9 mouse cellular contexts compared by ENCODE assay signal in genomic region chr14:21659155-21659554, GRCm38 (mm10). TPM values are rescaled to one million over a fixed set of nuclear protein-coding genes. Genes with fewer than 3 reads are reported as not detected.
DNase-seq lines count a peak whose midpoint lies in the region; ATAC-seq and TF ChIP-seq lines count a peak whose summit lies in the region.
"Had no signal": no experiment of that assay in that cellular context is flagged by ENCODE, and none has a peak within 500 bp of the region (broad histone marks: within the 10 kb centered on the region; RNA-seq: fewer than 3 reads in every experiment).

No protein-coding gene starts in this region.

- peak; percentile 58 for ATAC-seq in limb, embryonic 14.5 days (ENCODE audit: low FRiP score, low read depth)

- no peak overlapping the region for H3K4me2 ChIP-seq in limb, embryonic 14.5 days (replicated peaks; ENCODE audit: low read depth, low read length, severe bottlenecking)

- H3ac ChIP-seq in C2C12 (ENCODE audit: control insufficient read depth, insufficient read length, low read depth) = no peak overlapping the region

- no peak for TF ChIP-seq CTCF in C2C12 (IDR thresholded peaks at IDR 0.05; ENCODE audit: control insufficient read depth, insufficient read depth, insufficient read length)

- H3K9me3 ChIP-seq in limb, embryonic 14.5 days (ENCODE audit: control insufficient read depth, low read length) = no peaks in the 10 kb centered on the region

- no peaks in the 10 kb centered on the region for H3K27me3 ChIP-seq in C2C12 (ENCODE audit: control insufficient read depth, insufficient read depth, insufficient read length)
- no peaks in the 10 kb centered on the region for H3K27me3 ChIP-seq in limb, embryonic 14.5 days (ENCODE audit: control insufficient read depth, insufficient read depth, low read length)

- peak; percentile 25 to 28 for DNase-seq in cerebellum, postnatal 25 days
- no peak for DNase-seq in cerebellum, postnatal 36 days
- peak; percentile 36 for DNase-seq in heart, adult 8-10 months (ENCODE audit: low spot score)
- DNase-seq in limb, embryonic 14.5 days (ENCODE audit: low spot score) = peak; percentile 60
- DNase-seq in natural killer cell, adult 2 months (ENCODE audit: low spot score in 2 of 2) = no peak
- DNase-seq in spleen, postnatal 14 days (ENCODE audit: low spot score in 2 of 2) = no peak
- DNase-seq in ovary, adult 18-20 months (ENCODE audit: low spot score) = no peak

- WGBS in limb, embryonic 14.5 days = 72% methylated on average over 13 of the region's 13 CpGs

- H3K79me2 ChIP-seq in C2C12 (ENCODE audit: control insufficient read depth, insufficient read depth) = no peaks in the 10 kb centered on the region

- H3K9ac ChIP-seq in limb, embryonic 14.5 days (ENCODE audit: low read depth, low read length, severe bottlenecking) = no peak overlapping the region

- no peak overlapping the region for H3K27ac ChIP-seq in limb, embryonic 14.5 days (replicated peaks; ENCODE audit: low read depth, low read length)

- H3K4me3 ChIP-seq in C2C12 (ENCODE audit: insufficient read depth, poor library complexity, severe bottlenecking) = no peak overlapping the region
- no peak overlapping the region for H3K4me3 ChIP-seq in limb, embryonic 14.5 days (replicated peaks; ENCODE audit: low read length)

- H3K79me3 ChIP-seq in C2C12 (ENCODE audit: low read depth) = no peaks in the 10 kb centered on the region

- TF ChIP-seq POLR2A in limb, embryonic 14.5 days (IDR thresholded peaks at IDR 0.05; ENCODE audit: borderline replicate concordance, extremely low read depth, insufficient read depth, insufficient read length) = no peak

- H3K4me1 ChIP-seq in limb, embryonic 14.5 days (ENCODE audit: control insufficient read depth, insufficient read depth, low read length) = peaks cover 13% of the 10 kb centered on the region

- peaks cover 12% of the 10 kb centered on the region for H3K36me3 ChIP-seq in C2C12 (ENCODE audit: control insufficient read depth, insufficient read depth)
- H3K36me3 ChIP-seq in limb, embryonic 14.5 days (ENCODE audit: control insufficient read depth, insufficient read depth, low read length) = peaks cover 44% of the 10 kb centered on the region

TF ChIP-seq in C2C12, 6 proteins besides CTCF, POLR2A, EP300 and RAD21:
- TF ChIP-seq MYOD1 (IDR thresholded peaks at IDR 0.05; ENCODE audit: control insufficient read depth, insufficient read length, low read depth) (peak; percentile 41), MYOG (IDR thresholded peaks at IDR 0.05; ENCODE audit: control insufficient read depth, extremely low read depth, insufficient read length) (no peak), MAX (IDR thresholded peaks at IDR 0.05) (no peak)

RNA-seq across cellular contexts. Expression of gene Dupd1, which starts 55.2 kb away (rescaled TPM):
- 0.04 TPM for polyA plus RNA-seq in C2C12 (2012; fragmentation: generic; extraction: Trizol)
- under 1 TPM in 2 of 4 experiments, not detected in 2; 0.37 to 0.47 TPM for total RNA-seq in heart, adult 8-10 months (2022)
- 0.47 and 0.50 TPM in 2 replicates for polyA plus RNA-seq in limb, embryonic 14.5 days (2012; rRNA removed)
- polyA plus RNA-seq in limb, embryonic 14.5 days (2014; fragmentation: Nextera tagmentation; extraction: Ambion mirVana) = 0.76 and 0.82 TPM in 2 replicates
- total RNA-seq: hematopoietic stem cell, adult 5-6 weeks had no signal

Comparison
In these comparisons a context has a peak if more than half of its experiments do, and no peak if none do; other contexts are left out.
1. DNase-seq: peak in cerebellum, postnatal 25 days (2 of 2), heart, adult 8-10 months (single experiment) and limb, embryonic 14.5 days (single experiment); none in cerebellum, postnatal 36 days (0 of 2), natural killer cell, adult 2 months (0 of 2), spleen, postnatal 14 days (0 of 2) and ovary, adult 18-20 months (single experiment).